Mouse (Mus musculus): ENCODE results near the gene Tmem198b. TPM values are rescaled to one million over a fixed set of nuclear protein-coding genes. Genes with fewer than 3 reads are reported as not detected.
"Not testable (repeated sequence)": the region's sequence is repeated elsewhere in the genome, so short reads cannot be mapped to it uniquely, and the experiment has no call there.

Tmem198b gene
- 19.6 and 20.8 TPM in 2 replicates for polyA plus RNA-seq (2016; fragmentation: Nextera tagmentation; extraction: Ambion mirVana)

DNA sequence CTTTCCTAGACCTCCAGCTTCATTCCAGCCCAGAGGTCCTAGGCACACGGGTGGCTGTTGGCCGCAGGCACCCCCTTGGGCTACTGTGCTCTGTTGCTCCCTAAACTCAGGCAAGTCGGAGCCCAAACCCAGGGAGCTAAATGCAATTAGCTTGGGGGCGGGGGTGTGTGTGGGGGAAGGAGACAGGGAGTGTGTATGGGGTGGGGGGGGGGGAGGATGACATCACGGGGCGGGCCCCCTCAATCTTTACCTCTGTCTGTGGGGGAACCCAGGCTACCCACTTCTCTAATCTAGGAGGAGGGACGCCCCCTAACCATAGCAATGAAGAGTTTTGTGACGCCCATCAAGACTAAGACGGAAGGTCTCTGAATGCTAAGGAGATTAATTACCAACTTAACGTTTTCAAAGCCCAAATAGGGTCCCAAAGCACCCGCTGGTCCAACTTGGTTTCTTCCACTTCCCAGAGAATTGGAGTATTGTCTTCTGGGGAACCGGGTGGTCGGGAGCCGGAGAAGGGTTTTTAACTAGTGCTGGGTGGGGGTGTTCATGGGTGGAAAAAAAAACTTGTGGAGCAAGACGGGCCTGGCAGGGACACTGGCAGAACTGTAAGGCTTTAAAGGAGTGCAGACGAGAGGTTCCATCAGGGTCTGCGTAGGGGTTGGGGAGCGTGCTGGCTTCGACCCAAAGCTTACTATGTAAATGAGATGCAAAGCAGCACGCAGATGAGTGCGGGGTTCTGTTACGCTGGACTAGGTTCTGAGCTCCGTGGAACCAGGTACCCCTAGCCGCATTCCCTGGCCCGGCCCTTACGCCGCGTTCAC is at the start of gene Tmem198b:
Gene Tmem198b, minus strand, starts transcription at position 100 of the 821 bp plus-strand sequence.
- H3K4me1 ChIP-seq (replicated peaks), result peaks cover 51% of the 10 kb centered on the region
- peak; percentile 65 for ATAC-seq (ENCODE audit: insufficient number of reproducible peaks, low FRiP score)
- peak within 1 kb of the TSS; percentile 96 for H3K27ac ChIP-seq (ENCODE audit: poor library complexity, severe bottlenecking)
- H3K4me2 ChIP-seq, result peak within 1 kb of the TSS; percentile 85
- WGBS, result under 1% methylated on average over 27 of the region's 28 CpGs
- H3K9me3 ChIP-seq (replicated peaks), result no peaks in the 10 kb centered on the region
- peak within 1 kb of the TSS; percentile 86 for H3K9ac ChIP-seq
- peak within 1 kb of the TSS; percentile 77 for H3K4me3 ChIP-seq
- peaks cover 50% of the 10 kb centered on the region for H3K36me3 ChIP-seq
- H3K27me3 ChIP-seq (replicated peaks), result no peaks in the 10 kb centered on the region

DNA sequence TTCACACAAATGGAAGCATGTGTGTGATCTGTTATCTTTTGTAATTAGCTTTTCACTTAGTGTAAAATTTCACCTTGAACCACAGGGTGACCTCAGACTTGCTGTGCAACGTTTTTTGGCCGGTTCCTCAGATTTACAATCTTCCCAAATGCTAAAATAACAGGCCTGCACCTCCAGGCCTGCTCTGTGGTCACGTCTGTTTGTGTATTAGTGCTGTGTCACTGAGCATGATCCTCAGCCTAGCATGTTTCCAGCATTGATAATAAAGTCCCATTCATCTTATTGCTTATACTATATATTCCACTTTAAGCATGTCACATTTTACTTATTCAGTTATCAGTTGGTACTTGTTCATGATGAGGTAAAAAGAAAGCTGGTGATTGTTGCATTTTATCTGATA is 46.2 kb upstream of the Tmem198b start:
- 83% methylated on average over 3 of the region's 3 CpGs for WGBS
- Histone ChIP-seq H3K36me3 (peaks cover 49% of the 10 kb centered on the region), H3K9ac (no peak overlapping the region), H3K4me3 (no peak overlapping the region), H3K27me3 (replicated peaks) (no peaks in the 10 kb centered on the region), H3K27ac (ENCODE audit: poor library complexity, severe bottlenecking) (no peak overlapping the region), H3K4me1 (replicated peaks) (no peaks in the 10 kb centered on the region), H3K9me3 (replicated peaks) (no peaks in the 10 kb centered on the region), H3K4me2 (no peak overlapping the region)
- no peak for ATAC-seq (ENCODE audit: insufficient number of reproducible peaks, low FRiP score)

DNA sequence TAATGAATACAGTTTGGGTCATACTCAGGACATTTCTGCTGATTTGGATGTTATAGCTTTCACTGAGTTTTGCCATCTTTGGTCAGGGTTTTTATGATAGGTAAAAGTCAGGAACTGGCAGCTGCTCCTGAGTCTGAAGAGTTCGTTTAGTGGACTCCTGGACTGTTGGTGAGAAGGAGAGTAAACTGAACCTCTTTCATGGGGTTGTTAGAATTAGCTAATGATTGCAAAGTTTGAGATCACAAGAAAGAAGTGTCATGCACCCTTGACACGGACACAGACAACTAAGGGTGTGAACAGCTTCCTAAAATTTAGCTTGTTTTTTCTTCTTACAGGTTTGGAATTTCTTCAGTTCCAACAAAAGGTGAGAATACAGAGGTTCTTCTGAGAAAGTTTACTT is 44.3 kb upstream of the Tmem198b start:
- H3K36me3 ChIP-seq, result peaks cover 50% of the 10 kb centered on the region
- H3K4me3 ChIP-seq, result no peak overlapping the region
- no peaks in the 10 kb centered on the region for H3K4me1 ChIP-seq (replicated peaks)
- no peak overlapping the region for H3K4me2 ChIP-seq
- 79% methylated on average over 2 of the region's 2 CpGs for WGBS
- no peaks in the 10 kb centered on the region for H3K9me3 ChIP-seq (replicated peaks)
- ATAC-seq (ENCODE audit: insufficient number of reproducible peaks, low FRiP score), result no peak
- H3K9ac ChIP-seq, result no peak overlapping the region
- no peak overlapping the region for H3K27ac ChIP-seq (ENCODE audit: poor library complexity, severe bottlenecking)
- H3K27me3 ChIP-seq (replicated peaks), result no peaks in the 10 kb centered on the region

DNA sequence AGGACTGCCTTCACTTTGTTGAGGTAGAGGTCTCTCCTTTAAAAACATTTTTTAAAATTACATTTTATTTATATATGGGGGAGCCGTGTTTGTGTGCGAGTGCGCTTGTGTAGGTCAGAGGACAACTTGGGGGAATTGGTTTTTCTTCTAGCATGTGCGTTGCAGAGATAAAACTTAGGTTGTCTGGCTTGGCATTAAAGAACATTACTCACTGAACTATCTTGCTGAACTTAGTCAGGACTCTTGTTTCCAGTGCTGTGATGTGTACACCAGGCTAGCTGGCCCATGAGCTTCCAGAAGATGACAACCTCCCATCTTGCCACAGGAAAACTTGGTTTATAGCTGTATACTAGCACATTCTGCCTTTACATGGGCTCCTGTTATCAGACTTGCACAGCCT is 42.5 kb upstream of the Tmem198b start:
- Histone ChIP-seq H3K4me2 (no peak overlapping the region), H3K9ac (no peak overlapping the region), H3K36me3 (peaks cover 60% of the 10 kb centered on the region), H3K27ac (ENCODE audit: poor library complexity, severe bottlenecking) (no peak overlapping the region), H3K4me1 (replicated peaks) (no peaks in the 10 kb centered on the region), H3K27me3 (replicated peaks) (no peaks in the 10 kb centered on the region), H3K9me3 (replicated peaks) (no peaks in the 10 kb centered on the region), H3K4me3 (no peak overlapping the region)
- ATAC-seq (ENCODE audit: insufficient number of reproducible peaks, low FRiP score), result no peak
- WGBS, result 91% methylated on average over 4 of the region's 4 CpGs

DNA sequence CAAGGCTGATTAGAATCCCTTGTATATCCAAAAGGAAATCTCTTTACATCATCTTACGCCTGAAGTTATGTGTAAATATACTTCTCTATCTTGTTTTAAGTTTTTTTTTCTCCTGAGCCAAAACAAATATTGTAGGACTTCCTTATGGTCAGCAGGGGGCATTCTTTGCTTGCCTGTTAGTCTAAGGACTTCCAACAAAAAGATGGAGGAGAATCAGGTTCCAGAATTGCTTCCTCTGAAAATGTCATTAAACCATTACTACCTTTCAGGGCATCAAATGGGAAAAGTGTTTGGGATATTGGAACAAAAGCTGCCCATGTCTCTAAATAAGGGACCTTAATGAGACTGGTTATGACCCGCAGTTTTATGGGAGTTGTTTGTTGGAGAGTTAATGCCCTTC is 41.3 kb upstream of the Tmem198b start:
- Histone ChIP-seq H3K4me1 (replicated peaks) (no peaks in the 10 kb centered on the region), H3K9me3 (replicated peaks) (no peaks in the 10 kb centered on the region), H3K4me2 (no peak overlapping the region), H3K9ac (no peak overlapping the region), H3K4me3 (no peak overlapping the region), H3K27ac (ENCODE audit: poor library complexity, severe bottlenecking) (no peak overlapping the region), H3K36me3 (peaks cover 66% of the 10 kb centered on the region), H3K27me3 (replicated peaks) (no peaks in the 10 kb centered on the region)
- ATAC-seq (ENCODE audit: insufficient number of reproducible peaks, low FRiP score), result no peak
- WGBS, result 74% methylated on average over 2 of the region's 2 CpGs

DNA sequence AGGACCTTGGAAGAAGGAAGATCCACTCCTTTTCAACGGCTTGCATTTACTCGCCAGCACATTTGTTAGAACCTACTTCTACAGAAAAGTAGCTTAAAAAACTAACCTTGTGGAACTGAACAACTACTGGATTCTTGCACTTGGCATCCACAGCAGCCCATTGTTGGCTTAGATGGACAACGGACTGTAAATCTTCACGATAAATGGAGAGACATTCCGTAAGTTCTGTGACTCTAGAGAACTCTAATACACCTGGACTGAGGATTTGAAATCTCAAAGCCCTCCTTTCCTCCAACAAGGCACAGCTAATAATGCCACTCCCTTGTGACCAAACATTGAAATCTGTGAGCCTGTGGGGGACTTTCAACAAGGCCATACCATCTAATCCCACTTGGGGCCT is 39.1 kb upstream of the Tmem198b start:
- Histone ChIP-seq H3K4me3 (no peak overlapping the region), H3K4me2 (no peak overlapping the region), H3K9ac (no peak overlapping the region), H3K9me3 (replicated peaks) (no peaks in the 10 kb centered on the region), H3K27ac (ENCODE audit: poor library complexity, severe bottlenecking) (no peak overlapping the region), H3K27me3 (replicated peaks) (no peaks in the 10 kb centered on the region), H3K36me3 (peaks cover 61% of the 10 kb centered on the region), H3K4me1 (replicated peaks) (no peaks in the 10 kb centered on the region)
- 91% methylated on average over 5 of the region's 5 CpGs for WGBS
- ATAC-seq (ENCODE audit: insufficient number of reproducible peaks, low FRiP score), result no peak

DNA sequence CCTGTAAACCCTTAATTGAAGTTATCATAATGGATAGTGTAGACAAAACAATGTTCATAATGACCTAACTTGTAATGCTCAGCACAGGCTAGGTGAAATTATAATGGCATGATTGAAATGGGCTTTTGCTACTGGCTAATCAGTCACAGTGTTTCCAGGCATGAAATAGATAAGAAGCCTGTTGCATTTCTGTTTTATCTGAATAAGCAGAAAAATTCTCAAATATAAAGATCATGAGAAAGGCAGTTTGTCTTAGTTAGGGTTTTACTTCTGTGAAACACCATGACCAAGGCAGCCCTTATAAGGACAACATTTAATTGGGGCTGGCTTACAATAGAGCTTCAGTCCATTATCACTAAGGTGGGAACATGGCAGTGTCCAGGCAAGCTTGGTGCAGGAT is 36.4 kb upstream of the Tmem198b start:
- no peaks in the 10 kb centered on the region for H3K9me3 ChIP-seq (replicated peaks)
- H3K4me1 ChIP-seq (replicated peaks), result no peaks in the 10 kb centered on the region
- no peak overlapping the region for H3K27ac ChIP-seq (ENCODE audit: poor library complexity, severe bottlenecking)
- no peak overlapping the region for H3K4me3 ChIP-seq
- H3K9ac ChIP-seq, result no peak overlapping the region
- H3K36me3 ChIP-seq, result peaks cover 64% of the 10 kb centered on the region
- no peak for ATAC-seq (ENCODE audit: insufficient number of reproducible peaks, low FRiP score)
- H3K27me3 ChIP-seq (replicated peaks), result no peaks in the 10 kb centered on the region
- H3K4me2 ChIP-seq, result no peak overlapping the region

DNA sequence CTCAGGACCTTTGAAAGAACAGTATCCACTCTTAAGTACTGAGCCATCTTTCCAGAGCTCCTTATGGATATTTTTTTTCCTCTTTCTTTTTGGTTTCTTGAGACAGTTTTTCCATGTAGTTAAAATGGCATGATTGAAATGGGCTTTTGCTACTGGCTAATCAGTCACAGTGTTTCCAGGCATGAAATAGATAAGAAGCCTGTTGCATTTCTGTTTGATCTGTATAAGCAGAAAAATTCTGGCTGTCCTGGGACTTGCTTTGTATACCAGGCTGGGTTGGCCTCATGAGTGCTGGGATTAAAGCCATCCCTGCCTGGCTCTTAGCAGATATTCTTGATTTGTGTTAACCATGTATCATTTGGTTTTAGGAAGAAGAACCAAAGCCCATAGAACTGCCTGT is 35.3 kb upstream of the Tmem198b start:
- Histone ChIP-seq H3K9ac (no peak overlapping the region), H3K4me1 (replicated peaks) (no peaks in the 10 kb centered on the region), H3K4me2 (no peak overlapping the region), H3K27me3 (replicated peaks) (no peaks in the 10 kb centered on the region), H3K27ac (ENCODE audit: poor library complexity, severe bottlenecking) (no peak overlapping the region), H3K9me3 (replicated peaks) (no peaks in the 10 kb centered on the region), H3K36me3 (peaks cover 68% of the 10 kb centered on the region), H3K4me3 (no peak overlapping the region)
- no peak for ATAC-seq (ENCODE audit: insufficient number of reproducible peaks, low FRiP score)

DNA sequence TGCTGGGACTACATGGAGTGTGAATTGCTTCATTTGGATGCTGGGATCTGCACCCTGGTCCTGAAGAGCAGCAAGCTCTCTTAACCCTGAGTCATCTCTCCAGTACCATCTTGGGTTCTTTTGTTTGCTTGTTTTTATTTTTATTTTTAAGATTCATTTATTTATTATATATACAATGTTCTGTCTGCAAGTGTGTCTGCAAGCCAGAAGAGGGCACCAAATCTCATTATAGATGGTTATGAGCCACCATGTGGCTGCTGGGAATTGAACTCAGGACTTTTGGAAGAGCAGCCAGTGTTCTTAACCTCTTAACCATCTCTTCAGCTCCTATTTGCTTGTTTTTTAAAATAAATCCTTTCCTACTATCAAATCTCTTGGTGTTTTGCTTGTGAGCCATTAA is 33.2 kb upstream of the Tmem198b start:
- no peak overlapping the region for H3K4me3 ChIP-seq
- no peak overlapping the region for H3K4me2 ChIP-seq
- H3K4me1 ChIP-seq (replicated peaks), result no peaks in the 10 kb centered on the region
- no peak overlapping the region for H3K9ac ChIP-seq
- H3K9me3 ChIP-seq (replicated peaks), result no peaks in the 10 kb centered on the region
- no peaks in the 10 kb centered on the region for H3K27me3 ChIP-seq (replicated peaks)
- H3K36me3 ChIP-seq, result peaks cover 70% of the 10 kb centered on the region
- H3K27ac ChIP-seq (ENCODE audit: poor library complexity, severe bottlenecking), result no peak overlapping the region
- no peak for ATAC-seq (ENCODE audit: insufficient number of reproducible peaks, low FRiP score)

DNA sequence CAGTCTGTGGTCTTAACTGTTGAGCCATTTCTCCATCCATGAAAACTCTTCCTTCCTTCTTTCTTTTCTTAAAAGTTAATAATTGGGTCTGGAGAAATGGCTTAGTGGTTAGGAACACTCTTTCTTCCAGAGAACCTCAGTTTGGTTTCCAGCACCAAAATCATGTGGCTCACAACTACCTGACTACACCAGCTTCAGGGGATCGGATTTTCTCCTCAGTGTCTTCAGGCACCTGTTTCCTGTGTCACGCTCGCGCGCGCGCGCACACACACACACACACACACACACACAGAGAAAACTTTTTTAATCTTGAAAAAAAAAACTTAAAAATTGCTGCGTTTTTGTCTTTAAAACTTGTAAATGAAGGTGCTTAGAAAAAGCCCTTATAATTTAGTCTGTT is 19.7 kb upstream of the Tmem198b start:
- Histone ChIP-seq H3K9ac (no peak overlapping the region), H3K4me3 (no peak overlapping the region), H3K9me3 (replicated peaks) (no peaks in the 10 kb centered on the region), H3K4me2 (no peak overlapping the region), H3K27me3 (replicated peaks) (no peaks in the 10 kb centered on the region), H3K27ac (ENCODE audit: poor library complexity, severe bottlenecking) (no peak overlapping the region), H3K4me1 (replicated peaks) (peaks cover 12% of the 10 kb centered on the region), H3K36me3 (peaks cover 25% of the 10 kb centered on the region)
- no peak for ATAC-seq (ENCODE audit: insufficient number of reproducible peaks, low FRiP score)
- WGBS, result 95% methylated on average over 9 of the region's 9 CpGs

DNA sequence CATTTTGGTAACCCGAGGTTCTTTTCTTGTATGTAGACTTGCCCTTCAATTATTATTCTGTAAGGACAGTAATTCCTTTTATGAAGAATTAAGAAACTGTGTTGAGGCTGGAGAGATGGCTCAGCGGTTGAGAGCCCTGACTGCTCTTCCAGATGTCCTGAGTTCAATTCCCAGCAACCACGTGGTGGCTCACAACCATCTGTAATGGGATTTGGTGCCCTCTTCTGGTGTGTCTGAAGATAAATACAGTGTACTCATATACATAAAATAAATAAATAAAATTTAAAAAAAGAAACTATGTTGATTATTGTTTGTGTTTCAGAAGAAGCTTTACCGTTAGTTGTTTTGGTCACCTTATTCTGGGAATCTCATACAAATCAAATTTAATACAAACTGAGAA is 18.9 kb upstream of the Tmem198b start:
- Histone ChIP-seq H3K4me2 (peak overlapping the region; percentile 94), H3K36me3 (peaks cover 30% of the 10 kb centered on the region), H3K4me1 (replicated peaks) (peaks cover 12% of the 10 kb centered on the region), H3K4me3 (peak overlapping the region; percentile 90)
- not testable (repeated sequence) for H3K27me3 ChIP-seq (replicated peaks); H3K9me3 ChIP-seq (replicated peaks); H3K9ac ChIP-seq; H3K27ac ChIP-seq (ENCODE audit: poor library complexity, severe bottlenecking); ATAC-seq (ENCODE audit: insufficient number of reproducible peaks, low FRiP score)
- 65% methylated on average over 4 of the region's 4 CpGs for WGBS

DNA sequence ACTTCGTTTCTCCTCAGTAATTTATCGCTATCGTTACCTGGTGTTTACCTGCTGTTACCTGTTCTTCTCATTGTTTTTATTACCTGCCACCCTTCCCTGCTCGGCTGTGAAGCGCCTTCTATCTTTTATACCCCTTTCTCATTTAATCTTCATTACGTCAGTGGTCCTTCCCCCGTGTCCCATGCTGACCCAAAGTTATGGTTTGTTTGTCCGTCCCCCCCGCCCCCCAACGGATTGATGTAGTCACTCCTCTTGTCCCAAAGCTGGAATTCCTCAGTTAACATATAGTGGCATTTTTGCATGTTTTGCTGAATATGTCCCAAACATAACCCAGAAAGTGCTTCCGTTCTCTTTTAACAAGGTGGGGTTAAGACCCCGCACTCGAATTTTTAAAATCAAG is 18.0 kb upstream of the Tmem198b start:
- Histone ChIP-seq H3K4me2 (peak overlapping the region; percentile 94), H3K27me3 (replicated peaks) (no peaks in the 10 kb centered on the region), H3K27ac (ENCODE audit: poor library complexity, severe bottlenecking) (peak overlapping the region; percentile 67), H3K9ac (peak overlapping the region; percentile 89), H3K4me1 (replicated peaks) (peaks cover 12% of the 10 kb centered on the region), H3K9me3 (replicated peaks) (no peaks in the 10 kb centered on the region), H3K4me3 (peak overlapping the region; percentile 90), H3K36me3 (peaks cover 37% of the 10 kb centered on the region)
- ATAC-seq (ENCODE audit: insufficient number of reproducible peaks, low FRiP score), result no peak
- WGBS, result 3% methylated on average over 13 of the region's 13 CpGs
